Mouse (Mus musculus): ENCODE measurements around the gene Itpka.

GRCm38 (mm10) chr2:119744163-119745111, 2.3 kb downstream of the Itpka start:
- TF ChIP-seq CTCF (IDR thresholded peaks at IDR 0.05; ENCODE audit: low read depth, low read length) = no peak
- no peak for TF ChIP-seq POLR2A (IDR thresholded peaks at IDR 0.05; ENCODE audit: insufficient read depth, low read length)
- TF ChIP-seq EP300 (IDR thresholded peaks at IDR 0.05; ENCODE audit: insufficient read depth, low read depth, low read length) = no peak

Data from ES-Bruce4 (cell line).